Comparison of ENCODE assay signal across 9 mouse cellular contexts in genomic region chr7:30698589-30698988, GRCm38 (mm10). TPM values are rescaled to one million over a fixed set of nuclear protein-coding genes. Genes with fewer than 3 reads are reported as not detected.
DNase-seq lines count a peak whose midpoint lies in the region; ATAC-seq and TF ChIP-seq lines count a peak whose summit lies in the region.
"Had no signal": no experiment of that assay in that cellular context is flagged by ENCODE, and none has a peak within 500 bp of the region (broad histone marks: within the 10 kb centered on the region; RNA-seq: fewer than 3 reads in every experiment).

Gene 2200002J24Rik, plus strand, starts transcription at chr7:30698926.

- TF ChIP-seq CTCF in bone marrow, adult 2 months (IDR thresholded peaks at IDR 0.05; ENCODE audit: control insufficient read depth, insufficient read depth, low read length) = no peak

- no peak for TF ChIP-seq POLR2A in bone marrow, adult 2 months (IDR thresholded peaks at IDR 0.05; ENCODE audit: borderline replicate concordance, control insufficient read depth, low read depth, low read length)

- peak within 1 kb of the TSS; percentile 52; the same call in 1 of the 2 replicates for H3K27ac ChIP-seq in bone marrow, adult 2 months (ENCODE audit: control insufficient read depth, insufficient read depth, low read depth, low read length, poor library complexity)
- no peak within 1 kb of the TSS for H3K27ac ChIP-seq in liver, embryonic 13.5 days
- no peak within 1 kb of the TSS for H3K27ac ChIP-seq in forebrain, embryonic 10.5 days
- H3K27ac ChIP-seq: embryonic facial prominence, embryonic 12.5 days; neural tube, embryonic 13.5 days had no signal

- no peaks in the 10 kb centered on the region for H3K36me3 ChIP-seq in liver, embryonic 13.5 days
- H3K36me3 ChIP-seq in forebrain, embryonic 10.5 days (replicated peaks) = no peaks in the 10 kb centered on the region
- H3K36me3 ChIP-seq: embryonic facial prominence, embryonic 12.5 days; neural tube, embryonic 13.5 days had no signal

- H3K9ac ChIP-seq in liver, embryonic 13.5 days = no peak within 1 kb of the TSS
- H3K9ac ChIP-seq: embryonic facial prominence, embryonic 12.5 days; neural tube, embryonic 13.5 days had no signal

- ATAC-seq in liver, embryonic 13.5 days (ENCODE audit: low read depth) = peak; percentile 50

- H3K4me3 ChIP-seq in bone marrow, adult 2 months (replicated peaks; ENCODE audit: control insufficient read depth, low read depth, low read length) = no peak within 1 kb of the TSS
- no peak within 1 kb of the TSS for H3K4me3 ChIP-seq in liver, embryonic 13.5 days (replicated peaks)
- H3K4me3 ChIP-seq in forebrain, embryonic 10.5 days = no peak within 1 kb of the TSS
- H3K4me3 ChIP-seq: embryonic facial prominence, embryonic 12.5 days; neural tube, embryonic 13.5 days had no signal

- no peaks in the 10 kb centered on the region for H3K9me3 ChIP-seq in liver, embryonic 13.5 days (replicated peaks)
- no peaks in the 10 kb centered on the region for H3K9me3 ChIP-seq in forebrain, embryonic 10.5 days
- H3K9me3 ChIP-seq: embryonic facial prominence, embryonic 12.5 days; neural tube, embryonic 13.5 days had no signal

- H3K4me2 ChIP-seq in liver, embryonic 13.5 days = no peak within 1 kb of the TSS
- H3K4me2 ChIP-seq: embryonic facial prominence, embryonic 12.5 days; neural tube, embryonic 13.5 days had no signal

- WGBS in bone marrow, adult 2 months = 46% methylated on average over 9 of the region's 9 CpGs
- WGBS in liver, embryonic 13.5 days (ENCODE audit: insufficient replicate concordance) = 39% methylated on average over 9 of the region's 9 CpGs
- 47% methylated on average over 9 of the region's 9 CpGs for WGBS in forebrain, embryonic 10.5 days

- H3K4me1 ChIP-seq in bone marrow, adult 2 months (ENCODE audit: control insufficient read depth, insufficient read depth, low read length) = peaks cover 2% of the 10 kb centered on the region; the same call in 1 of the 2 replicates
- H3K4me1 ChIP-seq in liver, embryonic 13.5 days (replicated peaks) = peaks cover 12% of the 10 kb centered on the region
- H3K4me1 ChIP-seq in forebrain, embryonic 10.5 days = no peaks in the 10 kb centered on the region
- H3K4me1 ChIP-seq: embryonic facial prominence, embryonic 12.5 days; neural tube, embryonic 13.5 days had no signal

- H3K27me3 ChIP-seq in liver, embryonic 13.5 days = no peaks in the 10 kb centered on the region
- no peaks in the 10 kb centered on the region for H3K27me3 ChIP-seq in forebrain, embryonic 10.5 days (ENCODE audit: poor library complexity, severe bottlenecking)
- H3K27me3 ChIP-seq: embryonic facial prominence, embryonic 12.5 days; neural tube, embryonic 13.5 days had no signal

- DNase-seq in thymus, postnatal 4 days = peak; percentile 27
- DNase-seq in thymus, postnatal 36 days = no peak
- peak; percentile 55 for DNase-seq in liver, embryonic 13.5 days
- no peak for DNase-seq in layer of hippocampus, adult 8-10 months (ENCODE audit: low spot score in 2 of 2)
- DNase-seq in gastrocnemius, adult 8-10 months (ENCODE audit: low spot score in 2 of 2) = no peak
- DNase-seq in forebrain, embryonic 10.5 days (ENCODE audit: extremely low spot score, low spot score) = no peak

RNA-seq across cellular contexts. Expression of gene 2200002J24Rik, which starts in this region (rescaled TPM):
- not detected in 2 replicates for polyA plus RNA-seq in bone marrow, adult 2 months (2011; ENCODE audit: insufficient read depth, insufficient read length, low replicate concordance, missing spikeins)
- 0.34 and 0.37 TPM in 2 replicates for polyA plus RNA-seq in liver, embryonic 13.5 days (2015; fragmentation: Nextera tagmentation; extraction: Ambion mirVana)
- not detected for total RNA-seq in layer of hippocampus, adult 8-10 months (2022)
- total RNA-seq in gastrocnemius, adult 8-10 months (2022) = not detected
- polyA plus RNA-seq in forebrain, embryonic 10.5 days (2016; fragmentation: Nextera tagmentation; extraction: Ambion mirVana) = not detected in 2 replicates
- polyA plus RNA-seq: embryonic facial prominence, embryonic 12.5 days; neural tube, embryonic 13.5 days had no signal

Comparison
In these comparisons a context has a peak if more than half of its experiments do, and no peak if none do; other contexts are left out.
1. Peak in DNase-seq and ATAC-seq in liver, embryonic 13.5 days; RNA of the gene not detected or under 1 TPM.